In the genomic region with DNA sequence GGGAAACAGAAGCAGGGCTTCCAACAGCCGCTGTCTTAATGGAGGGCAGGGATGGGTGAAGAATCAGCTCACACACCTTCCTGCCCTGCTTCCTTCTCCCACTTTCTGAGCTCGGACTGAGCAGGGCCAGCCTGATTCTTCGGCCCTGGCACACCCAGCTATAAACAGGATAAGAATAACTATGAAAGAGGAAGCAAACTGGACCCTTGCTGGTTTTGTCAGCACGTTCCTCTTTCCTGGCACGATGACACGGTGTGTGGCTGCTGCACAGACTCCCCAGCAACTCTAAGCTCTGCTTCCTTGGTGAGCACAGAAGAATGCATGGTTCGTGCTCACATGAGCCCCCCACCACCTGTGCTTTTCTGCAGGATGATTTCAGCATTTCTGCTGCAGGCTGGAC, we compare ENCODE assay signal across 8 mouse cellular contexts. TPM values are rescaled to one million over a fixed set of nuclear protein-coding genes. Genes with fewer than 3 reads are reported as not detected.
DNase-seq lines count a peak whose midpoint lies in the region; ATAC-seq lines count a peak whose summit lies in the region.

No protein-coding gene starts in this region.

- H3K4me2 ChIP-seq in midbrain, embryonic 14.5 days (ENCODE audit: low read length), result no peak overlapping the region
- no peak overlapping the region for H3K4me2 ChIP-seq in midbrain, embryonic 15.5 days

- WGBS in midbrain, embryonic 14.5 days, result 59% methylated on average over 7 of the region's 7 CpGs
- WGBS in midbrain, embryonic 15.5 days, result 53% methylated on average over 7 of the region's 7 CpGs

- ATAC-seq in midbrain, embryonic 14.5 days (ENCODE audit: low FRiP score, low TSS enrichment), result no peak
- ATAC-seq in midbrain, embryonic 15.5 days (replicated peaks), result no peak

- no peaks in the 10 kb centered on the region for H3K27me3 ChIP-seq in midbrain, embryonic 14.5 days (ENCODE audit: control insufficient read depth, insufficient read depth, low read length)
- no peaks in the 10 kb centered on the region for H3K27me3 ChIP-seq in midbrain, embryonic 15.5 days (replicated peaks)

- no peak overlapping the region for H3K9ac ChIP-seq in midbrain, embryonic 14.5 days (replicated peaks; ENCODE audit: low read length)
- no peak overlapping the region for H3K9ac ChIP-seq in midbrain, embryonic 15.5 days

- 0 out of 2 replicates have a peak, but pooled peaks cover 4% of the 10 kb centered on the region for H3K4me1 ChIP-seq in midbrain, embryonic 14.5 days (ENCODE audit: control insufficient read depth, insufficient read depth, low read length)
- peaks cover 3% of the 10 kb centered on the region; the same call in 1 of the 2 replicates for H3K4me1 ChIP-seq in midbrain, embryonic 15.5 days

- H3K27ac ChIP-seq in midbrain, embryonic 14.5 days (replicated peaks; ENCODE audit: low read depth, low read length), result no peak overlapping the region
- no peak overlapping the region for H3K27ac ChIP-seq in midbrain, embryonic 15.5 days

- intact Hi-C loops in left cerebral cortex, postnatal 4 days (cut with DNase I), result no loop called here

- H3K9me3 ChIP-seq in midbrain, embryonic 14.5 days (ENCODE audit: control insufficient read depth, low read length), result no peaks in the 10 kb centered on the region
- H3K9me3 ChIP-seq in midbrain, embryonic 15.5 days, result no peaks in the 10 kb centered on the region

- H3K36me3 ChIP-seq in midbrain, embryonic 14.5 days (ENCODE audit: control insufficient read depth, insufficient read depth, low read length), result no peaks in the 10 kb centered on the region
- no peaks in the 10 kb centered on the region for H3K36me3 ChIP-seq in midbrain, embryonic 15.5 days (replicated peaks)

- peak; percentile 12 for DNase-seq in gastrocnemius, adult 18-20 months (ENCODE audit: low spot score)
- no peak for DNase-seq in gastrocnemius, adult 8-10 months (ENCODE audit: low spot score in 2 of 2)
- peak; percentile 7 for DNase-seq in midbrain, embryonic 14.5 days
- DNase-seq in left cerebral cortex, postnatal 4 days, result peak; percentile 8
- peak; percentile 52 to 65 for DNase-seq in spleen, adult 18-20 months
- no peak for DNase-seq in thymus, postnatal 14 days
- no peak for DNase-seq in adrenal gland, adult 18-20 months (ENCODE audit: low spot score in 2 of 2)

- H3K4me3 ChIP-seq in midbrain, embryonic 14.5 days (replicated peaks; ENCODE audit: low read depth, low read length), result no peak overlapping the region
- no peak overlapping the region for H3K4me3 ChIP-seq in midbrain, embryonic 15.5 days

RNA-seq across cellular contexts. Expression of a gene that starts 26.3 kb away (rescaled TPM):
- under 1 TPM; 0.07 to 0.14 TPM for total RNA-seq in gastrocnemius, adult 18-20 months (2021)
- total RNA-seq in gastrocnemius, adult 8-10 months (2022), result under 1 TPM; 0.07 to 0.22 (median 0.12) TPM
- polyA plus RNA-seq in midbrain, embryonic 14.5 days (2014; fragmentation: Nextera tagmentation; extraction: Ambion mirVana), result 12.4 TPM in 2 replicates
- polyA plus RNA-seq in midbrain, embryonic 15.5 days (2015; fragmentation: Nextera tagmentation; extraction: Ambion mirVana), result 12.0 and 14.6 TPM in 2 replicates
- total RNA-seq in left cerebral cortex, postnatal 4 days (2021), result 10 to 100 TPM; 86.1 to 90.5 TPM
- 1 to 10 TPM in 1 of 2 experiments, under 1 TPM in 1; 0.89 to 2.8 TPM for total RNA-seq in adrenal gland, adult 18-20 months (2021)

Comparison
In these comparisons a context has a peak if more than half of its experiments do, and no peak if none do; other contexts are left out.
1. DNase-seq: peak in gastrocnemius, adult 18-20 months (single experiment), midbrain, embryonic 14.5 days (single experiment), left cerebral cortex, postnatal 4 days (single experiment) and spleen, adult 18-20 months (2 of 2); none in gastrocnemius, adult 8-10 months (0 of 2), thymus, postnatal 14 days (single experiment) and adrenal gland, adult 18-20 months (0 of 2).
2. RNA of a gene that starts 26.3 kb away (total RNA-seq): 86.1 to 90.5 TPM in left cerebral cortex, postnatal 4 days; 0.89 to 2.8 TPM in adrenal gland, adult 18-20 months, 0.07 to 0.22 TPM in gastrocnemius, adult 8-10 months and 0.07 to 0.14 TPM in gastrocnemius, adult 18-20 months; every median in the first group is over 10 times any median in the second.